Mouse (Mus musculus) limb, embryonic 11.5 days (tissue): Measurements from ENCODE around the gene Trim2. TPM values are rescaled to one million over a fixed set of nuclear protein-coding genes. Genes with fewer than 3 reads are reported as not detected.

Source experiments
- ATAC-seq: fragments of 200-750 bp; cut with Nextera tagmentation; 2 replicates; pipeline ENCODE4 v1.8.0; 2017; ENCODE audit warnings: low read depth; ENCODE audit not compliant: insufficient number of reproducible peaks, low FRiP score, low TSS enrichment
- DNase-seq: peaks from one replicate; pipeline ENCODE4 v3.0.0-alpha.2; 2015; ENCODE audit warnings: low spot score
- H3K27ac ChIP-seq: fragments of 300-500 bp; sonication (generic); replicated peaks from 2 replicates; pipeline ENCODE4 v1.5.1; 2014; ENCODE audit warnings: low read depth, mild to moderate bottlenecking, low read length
- H3K27me3 ChIP-seq: fragments of 300-500 bp; sonication (generic); 2 replicates; pipeline ENCODE4 v1.6.1; 2014; ENCODE audit warnings: mild to moderate bottlenecking, low read length, mixed read lengths; ENCODE audit not compliant: control insufficient read depth, insufficient read depth
- H3K36me3 ChIP-seq: fragments of 300-500 bp; sonication (generic); 2 replicates; pipeline ENCODE4 v1.6.1; 2014; ENCODE audit warnings: mild to moderate bottlenecking, low read length, moderate library complexity, mixed read lengths; ENCODE audit not compliant: control insufficient read depth, insufficient read depth
- H3K4me1 ChIP-seq: fragments of 300-500 bp; sonication (generic); 2 replicates; pipeline ENCODE4 v1.6.1; 2014; ENCODE audit warnings: low read length, mixed read lengths; ENCODE audit not compliant: control insufficient read depth, insufficient read depth
- H3K4me2 ChIP-seq: fragments of 300-500 bp; sonication (generic); 2 replicates; pipeline ENCODE4 v1.6.1; 2014; ENCODE audit warnings: low read depth, mild to moderate bottlenecking, moderate library complexity; ENCODE audit not compliant: severe bottlenecking
- H3K4me3 ChIP-seq: fragments of 300-500 bp; sonication (generic); 2 replicates; pipeline ENCODE4 v1.5.1; 2014; ENCODE audit warnings: low read depth, low read length
- H3K9ac ChIP-seq: fragments of 300-500 bp; sonication (generic); 2 replicates; pipeline ENCODE4 v1.6.1; 2014; ENCODE audit warnings: mild to moderate bottlenecking, low read length
- H3K9me3 ChIP-seq: fragments of 300-500 bp; sonication (generic); 2 replicates; pipeline ENCODE4 v1.6.1; 2016; ENCODE audit warnings: low read length; ENCODE audit not compliant: control insufficient read depth
- WGBS: fragments of 180-500 bp; shearing (Covaris S2); extraction: QIAGEN DNeasy Blood & Tissue Kit; methylation state at CpG from one replicate; pipeline ENCODE4 v1.1.7; 2014; 5-methylcytosine and 5-hydroxymethylcytosine counted together
- polyA plus RNA-seq: library from polyadenylated mRNA; unstranded; fragments of >200 nt; fragmentation: Nextera tagmentation; extraction: Ambion mirVana; gene quantifications from 2 replicates; pipeline ENCODE4 v1.2.1, GENCODE M21; 2014

Gene Trim2
- polyA plus RNA-seq, 1 experiment from 2014 or later, result 12.4 TPM

DNA sequence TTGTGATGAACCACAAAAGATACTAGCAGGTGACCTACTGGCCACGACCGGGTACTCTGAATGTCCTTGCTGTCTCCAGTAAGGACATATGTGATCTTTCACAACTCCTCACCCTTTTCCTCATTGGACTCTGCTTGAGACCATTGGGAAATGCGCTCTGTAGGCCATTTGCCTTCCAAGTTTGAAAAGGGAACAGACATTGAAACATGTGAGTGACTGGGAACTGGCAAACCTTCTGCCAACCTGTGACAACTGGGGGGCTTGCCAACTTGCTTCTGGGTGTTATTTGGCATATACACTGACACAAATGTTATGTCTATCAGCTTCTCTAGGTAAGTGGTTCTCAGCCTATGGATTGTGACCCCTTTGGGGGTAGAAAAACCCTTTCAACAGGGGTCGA is 64.2 kb downstream of the Trim2 start:
- H3K9ac ChIP-seq, result no peak overlapping the region
- no peaks in the 10 kb centered on the region for H3K4me1 ChIP-seq
- H3K4me3 ChIP-seq, result no peak overlapping the region
- no peak overlapping the region for H3K4me2 ChIP-seq
- no peaks in the 10 kb centered on the region for H3K36me3 ChIP-seq
- H3K27me3 ChIP-seq, result no peaks in the 10 kb centered on the region
- DNase-seq (no peak), ATAC-seq (no peak)
- 92% methylated on average over 4 of the region's 4 CpGs for WGBS
- H3K9me3 ChIP-seq, result no peaks in the 10 kb centered on the region
- no peak overlapping the region for H3K27ac ChIP-seq

DNA sequence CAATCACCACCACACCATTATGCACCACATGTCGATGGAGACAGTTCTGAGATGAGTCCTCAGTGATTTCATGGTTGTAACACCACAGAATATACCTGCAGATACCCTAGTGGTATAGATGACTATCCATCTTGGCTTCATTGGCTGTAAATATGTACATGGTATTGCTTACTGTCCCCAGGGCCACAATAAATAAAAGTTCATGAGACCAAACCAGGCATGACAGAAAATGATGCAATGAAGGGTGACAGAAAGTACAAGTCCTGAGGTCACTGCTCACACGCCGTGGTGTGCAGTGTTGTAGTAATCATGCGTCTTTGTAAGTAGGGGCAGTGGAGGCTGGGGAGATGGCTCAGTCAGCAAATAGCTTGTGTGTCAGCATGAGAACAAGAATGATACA is 65.6 kb downstream of the Trim2 start:
- H3K27me3 ChIP-seq, result no peaks in the 10 kb centered on the region
- H3K27ac ChIP-seq, result no peak overlapping the region
- no peak overlapping the region for H3K4me2 ChIP-seq
- H3K9me3 ChIP-seq, result no peaks in the 10 kb centered on the region
- WGBS, result 97% methylated on average over 4 of the region's 4 CpGs
- DNase-seq, result no peak
- H3K9ac ChIP-seq, result no peak overlapping the region
- no peak for ATAC-seq
- no peaks in the 10 kb centered on the region for H3K36me3 ChIP-seq
- no peaks in the 10 kb centered on the region for H3K4me1 ChIP-seq
- no peak overlapping the region for H3K4me3 ChIP-seq

DNA sequence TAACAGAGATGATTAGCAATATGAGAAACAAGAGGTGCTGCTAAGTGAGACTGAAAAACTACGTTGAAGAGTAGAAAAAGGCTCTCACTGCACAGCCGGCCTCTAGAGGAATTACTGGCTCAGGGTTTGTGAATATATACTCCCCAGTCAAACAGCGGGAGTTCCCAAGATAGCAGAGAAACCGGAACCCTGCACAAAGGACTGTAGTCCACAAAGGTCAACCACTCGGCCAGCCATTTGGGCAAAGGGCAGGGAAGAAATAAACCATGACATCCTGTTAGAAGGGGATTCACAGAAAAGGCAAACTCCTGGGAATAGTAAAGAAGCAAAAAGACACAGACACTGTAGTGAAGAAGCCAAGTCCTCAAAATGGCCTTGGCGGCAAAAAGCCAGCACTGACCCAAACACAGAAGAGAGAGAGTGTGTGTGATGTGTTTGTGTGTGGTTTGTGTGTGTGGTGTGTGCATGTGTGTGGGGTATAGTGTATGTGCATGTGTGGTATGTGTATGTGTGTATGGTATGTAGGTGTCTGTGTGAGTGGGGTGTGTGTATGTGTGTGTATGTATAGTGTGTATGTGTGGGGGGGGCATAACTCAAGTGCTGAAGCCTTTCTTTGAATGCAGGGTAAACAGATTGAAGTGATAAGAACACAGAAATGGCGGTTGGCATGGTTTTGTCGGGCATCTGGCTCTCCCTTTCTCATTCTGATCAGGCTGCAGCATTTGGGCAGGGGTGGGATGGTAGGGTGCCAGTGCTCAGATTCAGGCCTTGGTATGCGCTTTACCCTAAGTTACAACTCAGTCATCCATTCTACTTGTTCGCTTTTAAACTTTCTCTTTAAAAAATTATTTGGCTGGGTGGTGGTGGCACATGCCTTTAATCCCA is 71.0 kb downstream of the Trim2 start:
- no peak overlapping the region for H3K27ac ChIP-seq
- no peak overlapping the region for H3K4me3 ChIP-seq
- H3K27me3 ChIP-seq, result no peaks in the 10 kb centered on the region
- DNase-seq (no peak), ATAC-seq (no peak)
- no peak overlapping the region for H3K9ac ChIP-seq
- WGBS, result 73% methylated on average over 10 of the region's 10 CpGs
- H3K9me3 ChIP-seq, result no peaks in the 10 kb centered on the region
- no peaks in the 10 kb centered on the region for H3K36me3 ChIP-seq
- no peaks in the 10 kb centered on the region for H3K4me1 ChIP-seq
- H3K4me2 ChIP-seq, result no peak overlapping the region

DNA sequence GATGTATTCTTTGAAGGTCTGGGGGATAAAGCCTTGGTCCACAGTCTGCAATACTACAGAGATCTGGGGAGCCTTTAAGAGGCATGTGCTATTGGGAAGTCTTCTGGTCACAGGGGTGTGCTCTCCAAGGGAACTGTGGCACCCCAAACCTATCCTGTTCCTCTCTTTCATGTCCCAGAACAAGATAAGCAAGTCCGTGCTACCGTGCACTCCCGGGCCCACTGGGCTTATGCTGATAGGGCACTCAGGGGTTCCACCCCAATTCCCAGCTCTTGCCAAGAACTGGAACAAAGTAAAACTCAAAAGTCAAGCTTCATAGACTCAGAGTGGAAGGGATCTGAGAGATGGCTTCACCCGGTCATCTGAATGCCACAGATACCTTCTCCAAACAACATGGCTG is 72.1 kb downstream of the Trim2 start:
- Histone ChIP-seq H3K4me1 (0 out of 2 replicates have a peak, but pooled peaks cover 2% of the 10 kb centered on the region), H3K27ac (no peak overlapping the region), H3K36me3 (no peaks in the 10 kb centered on the region), H3K9ac (no peak overlapping the region), H3K27me3 (no peaks in the 10 kb centered on the region), H3K9me3 (no peaks in the 10 kb centered on the region), H3K4me2 (no peak overlapping the region), H3K4me3 (no peak overlapping the region)
- ATAC-seq, result no peak
- WGBS, result 86% methylated on average over 4 of the region's 4 CpGs
- no peak for DNase-seq

DNA sequence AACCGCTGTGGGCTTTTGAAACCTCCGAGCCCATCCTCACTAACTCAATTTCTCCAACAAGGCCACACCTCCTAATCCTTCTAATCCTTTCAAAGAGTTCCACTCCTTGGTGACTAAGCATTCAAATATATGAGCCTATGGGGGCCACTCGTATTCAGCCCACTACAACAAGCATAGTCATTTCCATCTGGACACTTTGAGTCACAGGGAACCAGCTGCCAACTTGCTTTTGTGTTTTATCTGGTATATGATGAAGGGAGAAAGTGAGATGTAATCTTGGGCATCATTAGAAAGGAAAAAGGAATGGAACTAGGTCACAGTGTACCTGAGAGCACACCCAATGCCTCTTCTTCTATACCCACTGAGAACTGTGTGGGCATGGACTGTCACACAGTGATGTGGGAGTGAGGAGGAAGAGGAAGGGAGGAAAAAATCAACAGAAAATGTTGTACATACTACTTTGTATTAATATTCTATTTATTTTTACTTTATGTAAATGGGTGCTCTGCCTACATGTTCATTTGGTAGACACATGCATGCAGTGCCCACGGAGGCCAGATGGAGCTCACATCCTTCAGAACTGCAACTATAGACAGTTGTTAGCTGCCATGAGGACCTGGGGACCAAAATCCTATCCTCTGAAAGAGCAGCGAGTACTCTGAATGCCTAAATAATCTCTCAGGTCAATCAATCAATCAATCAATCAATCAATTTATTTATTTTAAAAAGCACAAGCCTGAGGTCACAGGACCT is 72.8 kb downstream of the Trim2 start:
- 0 out of 2 replicates have a peak, but pooled peaks cover 2% of the 10 kb centered on the region for H3K4me1 ChIP-seq
- no peak overlapping the region for H3K4me3 ChIP-seq
- H3K9ac ChIP-seq, result no peak overlapping the region
- H3K4me2 ChIP-seq, result no peak overlapping the region
- DNase-seq, result no peak
- no peak overlapping the region for H3K27ac ChIP-seq
- ATAC-seq, result no peak
- no peaks in the 10 kb centered on the region for H3K36me3 ChIP-seq
- 90% methylated on average over 5 of the region's 5 CpGs for WGBS
- H3K9me3 ChIP-seq, result no peaks in the 10 kb centered on the region
- H3K27me3 ChIP-seq, result no peaks in the 10 kb centered on the region

DNA sequence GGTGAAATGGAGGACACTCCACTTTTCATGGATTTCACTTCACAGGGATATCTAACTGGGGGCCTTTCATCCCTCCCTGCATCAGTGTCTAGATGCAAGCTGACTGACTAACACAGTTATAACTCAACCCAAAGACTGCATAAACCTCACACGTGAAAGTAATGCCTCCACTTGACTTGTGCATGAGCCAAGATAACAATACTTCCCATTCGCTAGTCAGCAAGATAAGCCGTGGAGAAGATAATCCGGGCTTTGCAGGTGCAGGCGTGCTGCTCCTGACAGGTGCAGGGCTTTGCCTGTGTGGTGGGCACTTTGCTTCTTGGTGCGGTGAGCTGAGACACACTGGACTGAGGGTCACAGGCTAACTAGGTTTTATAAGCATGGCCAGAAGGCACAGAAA is 74.4 kb downstream of the Trim2 start:
- Histone ChIP-seq H3K27ac (no peak overlapping the region), H3K27me3 (no peaks in the 10 kb centered on the region), H3K4me2 (no peak overlapping the region), H3K9me3 (no peaks in the 10 kb centered on the region), H3K9ac (no peak overlapping the region), H3K4me3 (no peak overlapping the region), H3K4me1 (0 out of 2 replicates have a peak, but pooled peaks cover 4% of the 10 kb centered on the region), H3K36me3 (no peaks in the 10 kb centered on the region)
- DNase-seq (no peak), ATAC-seq (no peak)
- 90% methylated on average over 6 of the region's 6 CpGs for WGBS

DNA sequence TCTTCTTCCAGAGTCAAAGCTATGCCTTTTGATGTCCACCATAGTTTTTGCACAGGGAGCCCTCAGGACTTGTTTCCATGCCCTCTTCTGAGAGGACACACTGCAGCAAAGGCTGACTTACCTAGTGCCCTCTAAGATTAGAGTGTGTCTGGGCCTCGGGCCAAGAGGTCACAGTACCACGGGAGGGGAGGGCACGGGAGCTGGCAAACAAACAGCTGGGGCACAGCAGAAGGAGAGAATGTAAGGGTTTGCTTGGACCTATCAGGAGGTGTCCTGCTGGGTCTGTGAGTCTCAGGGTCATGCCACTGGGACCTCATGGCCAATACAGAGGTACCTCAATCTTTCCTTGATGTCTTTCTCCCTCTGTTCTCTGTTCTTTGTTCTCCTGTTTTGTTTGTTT is 75.7 kb downstream of the Trim2 start:
- H3K4me2 ChIP-seq, result no peak overlapping the region
- no peak for DNase-seq
- no peak for ATAC-seq
- no peaks in the 10 kb centered on the region for H3K9me3 ChIP-seq
- no peak overlapping the region for H3K27ac ChIP-seq
- no peak overlapping the region for H3K9ac ChIP-seq
- 0 out of 2 replicates have a peak, but pooled peaks cover 4% of the 10 kb centered on the region for H3K4me1 ChIP-seq
- H3K27me3 ChIP-seq, result no peaks in the 10 kb centered on the region
- no peak overlapping the region for H3K4me3 ChIP-seq
- H3K36me3 ChIP-seq, result no peaks in the 10 kb centered on the region
- WGBS, result 15% methylated on average over 3 of the region's 3 CpGs

DNA sequence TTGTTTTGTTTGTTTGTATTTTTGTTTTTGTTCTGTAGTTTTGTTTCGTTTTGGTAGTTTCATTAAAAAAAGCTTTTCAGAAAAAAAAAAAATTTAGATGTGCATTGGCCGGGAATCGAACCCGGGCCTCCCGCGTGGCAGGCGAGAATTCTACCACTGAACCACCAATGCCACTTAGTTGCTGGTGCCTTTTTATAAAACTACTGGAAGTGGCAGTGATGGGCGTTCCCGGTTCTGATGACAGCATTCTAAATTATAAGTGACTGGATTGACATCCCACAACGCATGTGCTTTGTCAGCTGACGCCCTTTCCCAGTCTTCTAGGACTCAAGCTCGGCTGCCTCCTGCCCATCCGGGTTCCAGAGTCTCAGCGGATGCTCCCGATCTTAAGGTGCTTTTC is 77.8 kb downstream of the Trim2 start:
- H3K9ac ChIP-seq, result no peak overlapping the region
- ATAC-seq (no peak), DNase-seq (peak; percentile 68)
- no peak overlapping the region for H3K27ac ChIP-seq
- H3K4me3 ChIP-seq, result peak overlapping the region; percentile 35
- no peaks in the 10 kb centered on the region for H3K9me3 ChIP-seq
- 0 out of 2 replicates have a peak, but pooled peaks cover 4% of the 10 kb centered on the region for H3K4me1 ChIP-seq
- no peaks in the 10 kb centered on the region for H3K27me3 ChIP-seq
- H3K4me2 ChIP-seq, result peak overlapping the region; percentile 51; the same call in 1 of the 2 replicates
- H3K36me3 ChIP-seq, result no peaks in the 10 kb centered on the region
- WGBS, result 11% methylated on average over 15 of the region's 15 CpGs
